In genomic region chr4:123594381-123594806, GRCm38 (mm10) we compare ENCODE assay signal across 8 mouse cellular contexts.
DNase-seq lines count a peak whose midpoint lies in the region; ATAC-seq and TF ChIP-seq lines count a peak whose summit lies in the region.
"Had no signal": no experiment of that assay in that cellular context is flagged by ENCODE, and none has a peak within 500 bp of the region (broad histone marks: within the 10 kb centered on the region; RNA-seq: fewer than 3 reads in every experiment).

No protein-coding gene starts in this region.

- H3K4me3 ChIP-seq in kidney, postnatal 0 days (replicated peaks; ENCODE audit: low read depth, low read length), result no peak overlapping the region
- no peak overlapping the region for H3K4me3 ChIP-seq in forebrain, embryonic 13.5 days
- no peak overlapping the region for H3K4me3 ChIP-seq in hindbrain, embryonic 15.5 days
- H3K4me3 ChIP-seq in neural tube, embryonic 12.5 days, result no peak overlapping the region

- no peak for DNase-seq in kidney, postnatal 0 days (ENCODE audit: low spot score)
- no peak for DNase-seq in kidney, adult 11 months
- DNase-seq in embryo, embryonic 10 days (ENCODE audit: low spot score), result no peak
- DNase-seq in cerebellum, adult 11-12 months, result no peak

- H3K36me3 ChIP-seq in kidney, postnatal 0 days (ENCODE audit: insufficient read depth, low read length), result no peaks in the 10 kb centered on the region
- H3K36me3 ChIP-seq in forebrain, embryonic 13.5 days (ENCODE audit: poor library complexity, severe bottlenecking), result no peaks in the 10 kb centered on the region
- H3K36me3 ChIP-seq in hindbrain, embryonic 15.5 days, result no peaks in the 10 kb centered on the region
- H3K36me3 ChIP-seq in neural tube, embryonic 12.5 days, result no peaks in the 10 kb centered on the region

- no peak for TF ChIP-seq CTCF in kidney, postnatal 0 days (IDR thresholded peaks at IDR 0.05; ENCODE audit: low read depth)

- H3K27me3 ChIP-seq in kidney, postnatal 0 days (ENCODE audit: insufficient read depth, low read length), result no peaks in the 10 kb centered on the region
- no peaks in the 10 kb centered on the region for H3K27me3 ChIP-seq in forebrain, embryonic 13.5 days
- H3K27me3 ChIP-seq in hindbrain, embryonic 15.5 days, result no peaks in the 10 kb centered on the region
- H3K27me3 ChIP-seq in neural tube, embryonic 12.5 days (replicated peaks), result no peaks in the 10 kb centered on the region

- WGBS in kidney, postnatal 0 days, result 57% methylated on average over 5 of the region's 5 CpGs
- 29% methylated on average over 5 of the region's 5 CpGs for WGBS in forebrain, embryonic 13.5 days
- WGBS in hindbrain, embryonic 15.5 days, result 38% methylated on average over 5 of the region's 5 CpGs
- WGBS in neural tube, embryonic 12.5 days, result 53% methylated on average over 5 of the region's 5 CpGs

- no peak overlapping the region for H3K9ac ChIP-seq in kidney, postnatal 0 days (ENCODE audit: low read depth, low read length)
- peak overlapping the region; percentile 37; the same call in 1 of the 2 replicates for H3K9ac ChIP-seq in forebrain, embryonic 13.5 days
- no peak overlapping the region for H3K9ac ChIP-seq in hindbrain, embryonic 15.5 days
- H3K9ac ChIP-seq in neural tube, embryonic 12.5 days, result no peak overlapping the region

- ATAC-seq in kidney, postnatal 0 days (replicated peaks; ENCODE audit: low FRiP score, low read depth), result no peak
- ATAC-seq in forebrain, embryonic 13.5 days, result peak; percentile 77
- ATAC-seq in hindbrain, embryonic 15.5 days (ENCODE audit: low FRiP score, low read depth), result peak; percentile 52; the same call in 1 of the 2 replicates
- ATAC-seq in neural tube, embryonic 12.5 days (ENCODE audit: low FRiP score, low read depth), result peak; percentile 50; the same call in 1 of the 2 replicates

- no peaks in the 10 kb centered on the region for H3K9me3 ChIP-seq in kidney, postnatal 0 days (replicated peaks; ENCODE audit: low read length)
- H3K9me3 ChIP-seq in forebrain, embryonic 13.5 days (replicated peaks), result no peaks in the 10 kb centered on the region
- no peaks in the 10 kb centered on the region for H3K9me3 ChIP-seq in hindbrain, embryonic 15.5 days
- no peaks in the 10 kb centered on the region for H3K9me3 ChIP-seq in neural tube, embryonic 12.5 days

- H3K4me2 ChIP-seq in kidney, postnatal 0 days (ENCODE audit: low read length), result peak overlapping the region; percentile 1; the same call in 1 of the 2 replicates
- peak overlapping the region; percentile 20; the same call in 1 of the 2 replicates for H3K4me2 ChIP-seq in forebrain, embryonic 13.5 days
- H3K4me2 ChIP-seq in hindbrain, embryonic 15.5 days, result no peak overlapping the region
- no peak overlapping the region; the same call in 1 of the 2 replicates for H3K4me2 ChIP-seq in neural tube, embryonic 12.5 days (replicated peaks)
- H3K4me2 ChIP-seq: liver, embryonic 11.5 days had no signal

- H3K4me1 ChIP-seq in kidney, postnatal 0 days (replicated peaks; ENCODE audit: insufficient read depth, low read length), result peaks cover 24% of the 10 kb centered on the region
- H3K4me1 ChIP-seq in forebrain, embryonic 13.5 days, result peaks cover 51% of the 10 kb centered on the region
- peaks cover 40% of the 10 kb centered on the region for H3K4me1 ChIP-seq in hindbrain, embryonic 15.5 days (replicated peaks)
- H3K4me1 ChIP-seq in neural tube, embryonic 12.5 days, result peaks cover 35% of the 10 kb centered on the region

- H3K27ac ChIP-seq in kidney, postnatal 0 days, result peak overlapping the region; percentile 64
- peak overlapping the region; percentile 76 for H3K27ac ChIP-seq in forebrain, embryonic 13.5 days
- peak overlapping the region; percentile 74 for H3K27ac ChIP-seq in hindbrain, embryonic 15.5 days (replicated peaks)
- no peak overlapping the region for H3K27ac ChIP-seq in neural tube, embryonic 12.5 days

Comparison
In these comparisons a context has a peak if more than half of its experiments do, and no peak if none do; other contexts are left out.
1. H3K4me2 ChIP-seq: peak in kidney, postnatal 0 days (single experiment) and forebrain, embryonic 13.5 days (single experiment); none in hindbrain, embryonic 15.5 days (single experiment) and neural tube, embryonic 12.5 days (single experiment).